Mouse (Mus musculus) gastrocnemius, postnatal 25 days (tissue): Measurements from ENCODE around the gene Kcnn4. TPM values are rescaled to one million over a fixed set of nuclear protein-coding genes. Genes with fewer than 3 reads are reported as not detected.

Experiments
- DNase-seq: peaks from one replicate; pipeline ENCODE4 v3.0.0; 2022
- microRNA-seq, 2 experiments: library from miRNA; unstranded; fragments of <30 nt; microRNA quantifications; one replicate each; pipeline ENCODE4 v1.2.0; 2021; ENCODE audit warnings: borderline replicate concordance in 2 of 2
- total RNA-seq, 2 experiments: library from RNA; stranded (reverse); gene quantifications; 1 replicate in 1 of 2; 2 replicates in 1 of 2; pipeline ENCODE4 v1.2.3; 2021

Gene Kcnn4
- total RNA-seq, 2 experiments from 2014 or later, result 0.13 to 0.70 TPM

- no peak for DNase-seq
Observed at GRCm38 (mm10) chr7:24425919-24426318, 55.9 kb downstream of the Kcnn4 start.

- DNase-seq, result no peak
Observed at GRCm38 (mm10) chr7:24427168-24427567, 57.1 kb downstream of the Kcnn4 start.

- DNase-seq, result no peak
Observed at GRCm38 (mm10) chr7:24428725-24429124, 58.7 kb downstream of the Kcnn4 start.

GRCm38 (mm10) chr7:24429413-24430112 lies 59.5 kb downstream of the Kcnn4 start:
- DNase-seq, result peak; percentile 51

DNA sequence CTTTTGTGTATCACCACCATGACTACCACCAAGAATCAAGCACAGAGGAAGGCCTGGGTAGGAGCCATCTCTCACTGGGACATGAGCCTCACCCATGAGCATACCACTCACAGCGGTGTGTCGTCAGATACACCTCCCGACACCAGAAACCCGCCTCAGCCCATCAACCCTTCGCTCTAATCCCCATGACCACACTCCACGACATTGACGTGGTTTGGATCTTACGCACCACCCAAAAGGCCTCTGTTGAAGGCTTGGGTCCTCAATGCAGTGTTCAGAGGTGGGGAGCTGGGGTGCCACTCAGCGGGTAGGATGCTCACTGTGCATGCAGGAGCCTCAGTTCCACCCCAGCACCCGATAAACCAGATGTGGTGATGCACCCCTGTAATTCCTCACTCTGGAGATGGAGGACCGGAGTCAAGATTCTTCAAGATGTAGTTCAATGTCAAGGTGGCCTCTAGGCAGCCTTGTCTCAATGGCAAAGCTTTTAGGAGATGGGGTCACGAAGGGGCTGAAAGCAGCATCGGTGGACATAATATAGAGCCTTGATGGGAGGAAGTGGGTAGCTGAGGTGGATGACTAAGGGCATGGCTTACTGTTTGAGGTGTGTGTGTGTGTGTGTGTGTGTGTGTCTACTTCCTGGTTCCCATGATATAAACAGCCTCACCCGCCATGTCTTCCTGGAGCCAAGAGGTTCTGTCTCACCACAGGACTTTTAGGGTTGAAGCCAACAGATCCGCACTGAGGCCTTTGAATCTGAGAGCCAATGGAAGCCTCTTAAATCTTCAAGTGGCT lies 60.7 kb downstream of the Kcnn4 start:
- no peak for DNase-seq

DNA sequence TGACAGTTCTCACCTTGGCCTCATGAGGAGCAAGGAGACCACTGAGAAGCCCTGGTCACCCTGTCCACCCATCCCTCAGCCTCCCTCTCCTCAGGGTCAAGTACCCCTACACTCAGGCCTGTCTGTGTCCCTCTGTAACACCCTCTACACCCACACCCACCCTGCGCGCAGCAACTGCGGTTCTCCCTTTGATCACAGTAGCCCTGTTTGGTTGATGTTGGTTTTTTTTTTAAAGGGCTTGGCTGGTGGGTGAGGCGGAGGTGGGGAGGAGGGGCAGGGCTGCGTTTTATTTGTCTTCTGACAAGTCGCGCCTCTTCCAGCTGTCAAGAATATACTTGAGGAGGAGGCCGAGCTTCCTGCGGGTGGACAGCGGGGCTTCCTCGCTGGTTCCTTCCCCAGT lies 61.6 kb downstream of the Kcnn4 start:
- no peak for DNase-seq

GRCm38 (mm10) chr7:24435305-24435704 lies 65.2 kb downstream of the Kcnn4 start:
- no peak for DNase-seq

Small RNA genes lying within 50 kb of the gene (microRNA-seq; reads per million reads assigned to microRNA genes)
- 0 reads per million in 2 experiments for gene Gm27592

Other genes with a start within 250 kb of the Kcnn4 start
- 1 to 10 TPM; 4.1 to 4.6 TPM for gene Zfp235, start 236.1 kb upstream of the Kcnn4 start, total RNA-seq
- not detected for gene Zfp114, start 195.2 kb upstream of the Kcnn4 start, total RNA-seq
- 1 to 10 TPM; 2.5 to 2.6 TPM for gene Zfp111, start 158.8 kb upstream of the Kcnn4 start, total RNA-seq
- gene Zfp109, start 132.7 kb upstream of the Kcnn4 start, total RNA-seq, result 1 to 10 TPM; 2.2 TPM
- gene Zfp108, start 115.5 kb upstream of the Kcnn4 start, total RNA-seq, result 1 to 10 TPM; 1.4 to 1.9 TPM
- 1 to 10 TPM; 3.6 to 4.4 TPM for gene Zfp93, start 99.8 kb upstream of the Kcnn4 start, total RNA-seq
- gene Zfp61, start 69.0 kb upstream of the Kcnn4 start, total RNA-seq, result 1 to 10 TPM; 2.9 to 3.2 TPM
- gene Zfp94, start 53.6 kb upstream of the Kcnn4 start, total RNA-seq, result 1 to 10 TPM; 1.3 to 1.8 TPM
- gene Tescl, start 36.3 kb upstream of the Kcnn4 start, total RNA-seq, result not detected
- not detected for gene Lypd5, start 21.1 kb upstream of the Kcnn4 start, total RNA-seq
- 10 to 100 TPM in 1 of 2 experiments, 1 to 10 TPM in 1; 8.2 to 11.0 TPM for gene Smg9, start 29.4 kb downstream of the Kcnn4 start, total RNA-seq
- gene Irgc1, start 82.0 kb downstream of the Kcnn4 start, total RNA-seq, result not detected
- under 1 TPM in 1 of 2 experiments, not detected in 1; 0.75 TPM for gene Plaur, start 92.2 kb downstream of the Kcnn4 start, total RNA-seq
- gene Cadm4, start 111.8 kb downstream of the Kcnn4 start, total RNA-seq, result 1 to 10 TPM; 4.4 to 4.5 TPM
- gene Zfp428, start 136.7 kb downstream of the Kcnn4 start, total RNA-seq, result 1 to 10 TPM; 4.0 TPM
- not detected for gene AC161166.1, start 142.2 kb downstream of the Kcnn4 start, total RNA-seq
- gene Irgq, start 160.4 kb downstream of the Kcnn4 start, total RNA-seq, result 10 to 100 TPM; 12.3 to 13.0 TPM
- not detected for gene Pinlyp, start 175.9 kb downstream of the Kcnn4 start, total RNA-seq
- 10 to 100 TPM; 15.8 to 17.5 TPM for gene Xrcc1, start 176.0 kb downstream of the Kcnn4 start, total RNA-seq
- 10 to 100 TPM; 21.6 to 25.9 TPM for gene Ethe1, start 217.3 kb downstream of the Kcnn4 start, total RNA-seq
- under 1 TPM in 1 of 2 experiments, not detected in 1; 0.13 TPM for gene Zfp575, start 217.4 kb downstream of the Kcnn4 start, total RNA-seq
- gene Phldb3, start 240.5 kb downstream of the Kcnn4 start, total RNA-seq, result under 1 TPM; 0.59 to 0.70 TPM